Mouse (Mus musculus) heart, adult 2 months (tissue): ENCODE measurements around the gene Cd82. TPM values are rescaled to one million over a fixed set of nuclear protein-coding genes. Genes with fewer than 3 reads are reported as not detected.

Experiments
- DNase-seq, 2 experiments: peaks; one replicate each; pipeline ENCODE4 v3.0.0; 2021
- H3K27ac ChIP-seq: fragments of 200-600 bp; 2 replicates; pipeline ENCODE4 v1.8.1; 2022
- H3K27me3 ChIP-seq: fragments of 200-500 bp; 2 replicates; pipeline ENCODE4 v1.6.1; 2012; ENCODE audit warnings: mild to moderate bottlenecking, low read length, inconsistent platforms, mixed read lengths; ENCODE audit not compliant: control insufficient read depth, insufficient read depth
- H3K36me3 ChIP-seq: fragments of 200-500 bp; 2 replicates; pipeline ENCODE4 v1.6.1; 2012; ENCODE audit warnings: low read length, inconsistent platforms; ENCODE audit not compliant: control insufficient read depth, insufficient read depth
- H3K4me1 ChIP-seq: fragments of 200-500 bp; 2 replicates; pipeline ENCODE4 v1.6.1; 2011; ENCODE audit warnings: low read length; ENCODE audit not compliant: control insufficient read depth, insufficient read depth
- H3K4me3 ChIP-seq: fragments of 200-600 bp; 2 replicates; pipeline ENCODE4 v1.8.1; 2022
- H3K79me2 ChIP-seq: fragments of 200-500 bp; replicated peaks from 2 replicates; pipeline ENCODE4 v1.6.1; 2012; ENCODE audit warnings: mild to moderate bottlenecking, inconsistent platforms, low read length, moderate library complexity, mixed read lengths; ENCODE audit not compliant: control insufficient read depth, insufficient read depth
- H3K9ac ChIP-seq: fragments of 200-500 bp; 2 replicates; pipeline ENCODE4 v1.6.1; 2012; ENCODE audit warnings: low read depth, mild to moderate bottlenecking, control low read depth, inconsistent platforms, low read length, mixed read lengths
- CTCF ChIP-seq: fragments of 200-600 bp; IDR thresholded peaks from 2 replicates; pipeline ENCODE4 v1.8.1; 2022; ENCODE audit warnings: antibody characterized with exemption, mild to moderate bottlenecking, moderate library complexity
- EP300 ChIP-seq: fragments of 200-500 bp; IDR thresholded peaks from 2 replicates; pipeline ENCODE4 v1.6.1; 2011; ENCODE audit warnings: low read depth, low read length, control low read depth; ENCODE audit not compliant: insufficient read depth
- POLR2A ChIP-seq: fragments of 200-500 bp; IDR thresholded peaks from 2 replicates; pipeline ENCODE4 v1.6.1; 2011; ENCODE audit warnings: mild to moderate bottlenecking, low read depth, low read length, control low read depth; ENCODE audit not compliant: insufficient read depth
- WGBS: fragments of 180-500 bp; shearing (Covaris S2); methylation state at CpG from one replicate; pipeline ENCODE4 v1.1.7; 2018; 5-methylcytosine and 5-hydroxymethylcytosine counted together
- intact Hi-C: fragments of 180-260 bp; cut with DNase I; formaldehyde crosslinking; loops from one replicate; pipeline ENCODE4 v1.15.1; 2025
- polyA plus RNA-seq: library from polyadenylated mRNA; depleted of rRNA; stranded (reverse); fragments of >200 nt; gene quantifications from 2 replicates; pipeline ENCODE4 v1.2.3, GENCODE M21; 2012
- total RNA-seq, 2 experiments: library from RNA; stranded (reverse); gene quantifications; 2 replicates each; pipeline ENCODE4 v1.2.3; 2021

The Cd82 gene
- total and polyA plus RNA-seq, 3 experiments, result 15.2 to 31.6 (median 18.7) TPM

- intact Hi-C loops, result loop anchor here (2.0 to 10.0 kb wide), 2 partner anchors 348 to 512 kb away; no protein-coding TSS in a partner anchor
- 65% methylated on average over 12 of the region's 12 CpGs for WGBS
- H3K9ac ChIP-seq, result no peak overlapping the region
- no peak overlapping the region for H3K4me3 ChIP-seq
- no peaks in the 10 kb centered on the region for H3K36me3 ChIP-seq
- DNase-seq, result no peak
- H3K27ac ChIP-seq, result no peak overlapping the region
- H3K4me1 ChIP-seq, result no peaks in the 10 kb centered on the region
- H3K27me3 ChIP-seq, result no peaks in the 10 kb centered on the region
- H3K79me2 ChIP-seq, result no peaks in the 10 kb centered on the region
- TF ChIP-seq POLR2A, result no peak
- TF ChIP-seq CTCF, result no peak
- TF ChIP-seq EP300, result no peak
Measured at GRCm38 (mm10) chr2:93416874-93417709, 45.8 kb downstream of the Cd82 start.

- 33% methylated on average over 5 of the region's 5 CpGs for WGBS
- Histone ChIP-seq H3K27me3 (no peaks in the 10 kb centered on the region), H3K4me3 (no peak overlapping the region), H3K9ac (no peak overlapping the region), H3K79me2 (no peaks in the 10 kb centered on the region), H3K27ac (no peak overlapping the region), H3K4me1 (no peaks in the 10 kb centered on the region), H3K36me3 (no peaks in the 10 kb centered on the region)
- TF ChIP-seq EP300 (no peak), POLR2A (no peak), CTCF (peak; percentile 81)
- DNase-seq, result peak; percentile 35 to 63
- intact Hi-C loops, result loop anchor here (10.0 kb wide), 1 partner anchor 510 kb away; no protein-coding TSS in a partner anchor
Measured at GRCm38 (mm10) chr2:93415281-93415680, 47.7 kb downstream of the Cd82 start.

DNA sequence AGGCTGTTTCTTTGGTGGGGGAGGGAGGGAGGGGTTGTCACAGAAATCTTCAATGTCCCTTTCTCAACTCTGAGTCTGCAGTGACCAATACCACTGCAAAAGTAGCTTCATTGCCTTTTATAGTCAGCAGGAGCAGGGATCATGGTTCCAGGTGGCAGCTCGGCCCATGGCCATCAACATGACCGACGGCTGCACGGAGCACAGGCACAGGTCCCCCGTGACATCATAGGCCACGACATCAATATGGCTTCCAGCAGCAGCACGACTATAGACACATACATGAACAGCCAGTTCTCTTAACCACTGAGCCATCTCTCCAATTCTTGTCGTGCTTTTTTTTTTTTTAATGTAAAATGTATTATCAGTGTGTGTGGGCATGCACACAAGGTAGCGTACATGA is 48.8 kb downstream of the Cd82 start:
- Histone ChIP-seq H3K36me3 (no peaks in the 10 kb centered on the region), H3K4me3 (no peak overlapping the region), H3K4me1 (no peaks in the 10 kb centered on the region), H3K27me3 (no peaks in the 10 kb centered on the region), H3K79me2 (no peaks in the 10 kb centered on the region), H3K27ac (no peak overlapping the region), H3K9ac (no peak overlapping the region)
- DNase-seq, result no peak
- TF ChIP-seq CTCF, result no peak
- TF ChIP-seq POLR2A, result no peak
- TF ChIP-seq EP300, result no peak
- intact Hi-C loops, result loop anchor here (10.0 kb wide), 1 partner anchor 509 kb away; no protein-coding TSS in a partner anchor
- WGBS, result 82% methylated on average over 9 of the region's 9 CpGs

- intact Hi-C loops, result loop anchor here (10.0 kb wide), 1 partner anchor 509 kb away; no protein-coding TSS in a partner anchor
Measured at GRCm38 (mm10) chr2:93413367-93414014, 49.4 kb downstream of the Cd82 start.

DNA sequence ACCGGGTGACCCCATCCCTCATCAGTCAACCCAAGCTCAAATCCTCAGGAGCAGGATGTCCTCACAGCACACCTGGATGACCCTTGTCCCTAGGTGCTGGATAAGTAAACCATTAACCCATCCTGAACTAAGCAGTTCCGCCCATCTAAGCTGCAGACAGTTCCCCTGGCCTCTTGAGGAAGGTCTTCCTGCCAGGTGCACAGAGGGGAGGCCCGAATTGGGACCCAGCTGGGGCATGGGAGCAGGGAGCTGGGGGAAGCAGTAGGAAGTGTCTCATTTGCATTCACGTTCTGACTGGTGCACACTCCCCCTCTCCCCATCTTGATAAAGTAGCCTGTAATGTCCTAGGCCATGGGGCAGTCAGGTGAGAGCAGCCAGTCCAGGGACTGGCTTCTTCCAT is 50.8 kb downstream of the Cd82 start:
- no peak for TF ChIP-seq POLR2A
- no peak for TF ChIP-seq EP300
- no peak for TF ChIP-seq CTCF
- intact Hi-C loops, result loop anchor here (10.0 kb wide), 1 partner anchor 507 kb away; no protein-coding TSS in a partner anchor

More at GRCm38 (mm10) chr2:93413367-93414014, 49.4 kb downstream of the Cd82 start:
- Histone ChIP-seq H3K27me3 (no peaks in the 10 kb centered on the region), H3K9ac (no peak overlapping the region), H3K79me2 (no peaks in the 10 kb centered on the region), H3K4me1 (no peaks in the 10 kb centered on the region), H3K4me3 (no peak overlapping the region), H3K36me3 (no peaks in the 10 kb centered on the region), H3K27ac (no peak overlapping the region)
- DNase-seq, result peak; percentile 53 to 75
- 56% methylated on average over 7 of the region's 7 CpGs for WGBS
- TF ChIP-seq CTCF (peak; percentile 89), EP300 (0 out of 2 replicates have a peak, but pooled peaks have one; percentile 15), POLR2A (no peak)

More for the DNA sequence above, 50.8 kb downstream of the Cd82 start:
- H3K27ac ChIP-seq, result no peak overlapping the region
- no peak for DNase-seq
- H3K9ac ChIP-seq, result no peak overlapping the region
- H3K4me3 ChIP-seq, result no peak overlapping the region
- no peaks in the 10 kb centered on the region for H3K4me1 ChIP-seq
- H3K27me3 ChIP-seq, result no peaks in the 10 kb centered on the region
- no peaks in the 10 kb centered on the region for H3K79me2 ChIP-seq
- 68% methylated on average over 4 of the region's 4 CpGs for WGBS
- H3K36me3 ChIP-seq, result no peaks in the 10 kb centered on the region
